Mouse (Mus musculus) C2C12 (cell line): ENCODE data around the gene Tnrc6c.

Source experiments
- CEBPB ChIP-seq: IDR thresholded peaks from one replicate; pipeline ENCODE4 v1.6.1; 2011; ENCODE audit warnings: low read depth, mild to moderate bottlenecking, control low read depth, moderate library complexity
- CTCF ChIP-seq: IDR thresholded peaks from one replicate; pipeline ENCODE4 v1.5.1; 2011; ENCODE audit not compliant: control insufficient read depth, insufficient read depth, insufficient read length
- FOSL1 ChIP-seq: IDR thresholded peaks from one replicate; pipeline ENCODE4 v1.8.0; 2011; ENCODE audit warnings: mild to moderate bottlenecking, low read length; ENCODE audit not compliant: poor library complexity, insufficient read depth, severe bottlenecking
- MAX ChIP-seq: IDR thresholded peaks from one replicate; pipeline ENCODE4 v1.6.1; 2011; ENCODE audit warnings: mild to moderate bottlenecking, control low read depth
- MYOG ChIP-seq: IDR thresholded peaks from one replicate; pipeline ENCODE4 v1.6.1; 2011; ENCODE audit not compliant: control insufficient read depth, insufficient read length; ENCODE audit errors: extremely low read depth
- USF1 ChIP-seq: IDR thresholded peaks from one replicate; pipeline ENCODE4 v1.6.1; 2011; ENCODE audit warnings: low read depth, mild to moderate bottlenecking, control low read depth, moderate library complexity

DNA sequence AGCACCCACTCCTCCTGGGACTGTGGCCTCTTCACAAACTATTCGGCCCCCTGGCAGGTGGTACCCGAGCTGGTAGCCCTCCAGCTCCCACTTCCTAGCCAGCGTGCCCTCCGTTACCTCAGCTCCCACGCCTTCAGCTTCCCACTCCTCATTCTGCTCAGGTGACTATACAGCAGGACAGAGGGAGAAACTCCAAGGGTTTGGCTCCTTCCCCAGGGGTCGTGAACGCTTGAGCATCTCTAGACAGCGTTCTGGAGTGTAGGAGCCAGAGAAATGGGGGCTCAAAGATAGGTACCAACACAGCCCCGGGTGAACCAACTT is 137.3 kb downstream of the Tnrc6c start:
- TF ChIP-seq CTCF = no peak
- TF ChIP-seq CEBPB = no peak
- no peak for TF ChIP-seq MAX
- TF ChIP-seq FOSL1 = no peak
- no peak for TF ChIP-seq MYOG
- TF ChIP-seq USF1 = no peak
